Mouse (Mus musculus) intestine, embryonic 14.5 days (tissue): ENCODE results near the gene Tinagl1. TPM values are rescaled to one million over a fixed set of nuclear protein-coding genes. Genes with fewer than 3 reads are reported as not detected.

ENCODE experiments used
- ATAC-seq: fragments of 200-750 bp; cut with Nextera tagmentation; replicated peaks from 2 replicates; pipeline ENCODE4 v1.8.0; 2017; ENCODE audit warnings: low read depth, moderate number of reproducible peaks, moderate TSS enrichment, moderate library complexity; ENCODE audit not compliant: low FRiP score, low TSS enrichment
- DNase-seq: peaks from one replicate; pipeline ENCODE4 v3.0.0-alpha.2; 2018; ENCODE audit warnings: low spot score
- H3K27ac ChIP-seq: fragments of 300-500 bp; sonication (generic); 2 replicates; pipeline ENCODE4 v1.5.1; 2014; ENCODE audit warnings: low read depth, mild to moderate bottlenecking, control low read depth
- H3K27me3 ChIP-seq: fragments of 300-500 bp; sonication (generic); replicated peaks from 2 replicates; pipeline ENCODE4 v1.6.1; 2014; ENCODE audit warnings: low read length, control low read depth; ENCODE audit not compliant: control insufficient read depth, insufficient read depth
- H3K36me3 ChIP-seq: fragments of 300-500 bp; sonication (generic); 2 replicates; pipeline ENCODE4 v1.6.1; 2014; ENCODE audit warnings: low read length, control low read depth; ENCODE audit not compliant: control insufficient read depth, insufficient read depth
- H3K4me1 ChIP-seq: fragments of 300-500 bp; sonication (generic); replicated peaks from 2 replicates; pipeline ENCODE4 v1.6.1; 2014; ENCODE audit warnings: low read length, control low read depth, mixed read lengths; ENCODE audit not compliant: control insufficient read depth, insufficient read depth
- H3K4me2 ChIP-seq: fragments of 300-500 bp; sonication (generic); 2 replicates; pipeline ENCODE4 v1.6.1; 2014; ENCODE audit warnings: low read length
- H3K4me3 ChIP-seq: fragments of 300-500 bp; sonication (generic); 2 replicates; pipeline ENCODE4 v1.5.1; 2014; ENCODE audit warnings: low read depth, low read length, control low read depth, mixed read lengths
- H3K9ac ChIP-seq: fragments of 300-500 bp; sonication (generic); 2 replicates; pipeline ENCODE4 v1.6.1; 2014; ENCODE audit warnings: mild to moderate bottlenecking, low read length
- H3K9me3 ChIP-seq: fragments of 300-500 bp; sonication (generic); 2 replicates; pipeline ENCODE4 v1.6.1; 2016; ENCODE audit warnings: low read length, control low read depth; ENCODE audit not compliant: control insufficient read depth
- WGBS: fragments of 180-500 bp; shearing (Covaris S2); extraction: QIAGEN DNeasy Blood & Tissue Kit; methylation state at CpG from one replicate; pipeline ENCODE4 v1.1.7; 2014; 5-methylcytosine and 5-hydroxymethylcytosine counted together
- polyA plus RNA-seq: library from polyadenylated mRNA; unstranded; fragments of >200 nt; fragmentation: Nextera tagmentation; extraction: Ambion mirVana; gene quantifications from 2 replicates; pipeline ENCODE4 v1.2.1, GENCODE M21; 2014

The Tinagl1 gene
- polyA plus RNA-seq, 1 experiment from 2014 or later, result 39.6 TPM

GRCm38 (mm10) chr4:130198694-130199670 is 24.1 kb upstream of the Tinagl1 start:
- ATAC-seq (peak; percentile 72), DNase-seq (peak; percentile 97)
- Histone ChIP-seq H3K4me2 (peak overlapping the region; percentile 57), H3K27ac (no peak overlapping the region), H3K27me3 (no peaks in the 10 kb centered on the region), H3K9ac (peak overlapping the region; percentile 5; the same call in 1 of the 2 replicates), H3K4me3 (peak overlapping the region; percentile 34), H3K4me1 (no peaks in the 10 kb centered on the region), H3K9me3 (no peaks in the 10 kb centered on the region), H3K36me3 (no peaks in the 10 kb centered on the region)
- 17% methylated on average over 35 of the region's 35 CpGs for WGBS

DNA sequence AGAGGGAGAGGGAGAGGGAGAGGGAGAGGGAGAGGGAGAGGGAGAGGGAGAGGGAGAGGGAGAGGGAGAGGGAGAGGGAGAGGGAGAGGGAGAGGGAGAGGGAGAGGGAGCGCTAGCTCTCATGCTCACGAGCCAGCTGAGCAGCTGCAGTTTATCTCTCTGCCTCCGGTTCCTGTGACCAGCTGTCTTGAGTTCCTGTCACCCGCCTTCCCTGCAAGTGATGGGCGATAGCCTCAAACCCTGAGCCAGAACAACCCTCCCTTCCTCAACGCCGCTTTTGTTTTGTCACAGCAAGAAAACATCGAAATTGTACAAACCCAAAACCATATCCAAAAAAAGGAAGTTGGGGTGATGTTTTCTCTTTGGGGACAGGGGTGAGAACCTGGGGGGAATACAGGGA is 21.6 kb upstream of the Tinagl1 start:
- Histone ChIP-seq H3K27me3 (no peaks in the 10 kb centered on the region), H3K4me2 (no peak overlapping the region)
- no peak for ATAC-seq

DNA sequence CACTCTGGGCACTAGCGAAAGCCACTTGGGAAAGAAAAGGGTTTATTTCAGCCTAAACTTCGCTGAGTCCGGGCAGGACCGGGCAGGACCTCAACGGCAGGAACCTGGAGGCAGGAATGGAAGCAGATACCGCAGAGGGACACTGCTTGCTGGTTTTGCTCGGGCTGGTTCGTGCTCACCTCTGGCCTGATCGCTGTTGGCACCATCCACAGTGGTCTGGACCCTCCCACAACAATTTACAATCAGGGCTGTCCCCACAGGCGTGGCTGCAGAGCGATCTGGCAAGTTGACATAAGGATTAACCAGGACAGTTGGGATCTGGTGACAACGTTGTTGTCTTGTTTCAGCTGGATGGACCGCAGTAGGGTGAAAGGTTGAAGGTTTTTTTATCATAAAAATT is 21.0 kb upstream of the Tinagl1 start:
- 67% methylated on average over 13 of the region's 13 CpGs for WGBS
- no peaks in the 10 kb centered on the region; the same call in 1 of the 2 replicates for H3K4me1 ChIP-seq
- H3K9me3 ChIP-seq, result no peaks in the 10 kb centered on the region
- DNase-seq (no peak), ATAC-seq (no peak)
- no peaks in the 10 kb centered on the region for H3K36me3 ChIP-seq
- H3K4me2 ChIP-seq, result no peak overlapping the region
- no peak overlapping the region for H3K27ac ChIP-seq
- H3K4me3 ChIP-seq, result no peak overlapping the region
- H3K9ac ChIP-seq, result no peak overlapping the region
- H3K27me3 ChIP-seq, result no peaks in the 10 kb centered on the region

More for the DNA sequence above, 21.6 kb upstream of the Tinagl1 start:
- no peak overlapping the region for H3K9ac ChIP-seq
- no peaks in the 10 kb centered on the region for H3K9me3 ChIP-seq
- 69% methylated on average over 8 of the region's 8 CpGs for WGBS
- no peaks in the 10 kb centered on the region; the same call in 1 of the 2 replicates for H3K4me1 ChIP-seq
- DNase-seq, result no peak
- H3K27ac ChIP-seq, result no peak overlapping the region
- no peak overlapping the region for H3K4me3 ChIP-seq
- no peaks in the 10 kb centered on the region for H3K36me3 ChIP-seq

GRCm38 (mm10) chr4:130192266-130192665 is 17.3 kb upstream of the Tinagl1 start:
- no peak for DNase-seq
- no peak for ATAC-seq
- 27% methylated on average over 9 of the region's 9 CpGs for WGBS

GRCm38 (mm10) chr4:130189606-130190005 is 14.7 kb upstream of the Tinagl1 start:
- WGBS, result 59% methylated on average over 7 of the region's 7 CpGs
- Histone ChIP-seq H3K4me2 (no peak overlapping the region), H3K27ac (no peak overlapping the region), H3K4me3 (no peak overlapping the region), H3K4me1 (peaks cover 4% of the 10 kb centered on the region; the same call in 1 of the 2 replicates), H3K9me3 (no peaks in the 10 kb centered on the region), H3K27me3 (no peaks in the 10 kb centered on the region), H3K9ac (no peak overlapping the region), H3K36me3 (no peaks in the 10 kb centered on the region)
- no peak for DNase-seq
- ATAC-seq, result 0 out of 2 replicates have a peak, but pooled peaks have one; percentile 38

More at GRCm38 (mm10) chr4:130192266-130192665, 17.3 kb upstream of the Tinagl1 start:
- H3K27ac ChIP-seq, result no peak overlapping the region
- no peak overlapping the region for H3K9ac ChIP-seq
- H3K36me3 ChIP-seq, result no peaks in the 10 kb centered on the region
- no peak overlapping the region for H3K4me2 ChIP-seq
- H3K4me1 ChIP-seq, result peaks cover 4% of the 10 kb centered on the region; the same call in 1 of the 2 replicates
- no peaks in the 10 kb centered on the region for H3K9me3 ChIP-seq
- no peaks in the 10 kb centered on the region for H3K27me3 ChIP-seq
- H3K4me3 ChIP-seq, result no peak overlapping the region

DNA sequence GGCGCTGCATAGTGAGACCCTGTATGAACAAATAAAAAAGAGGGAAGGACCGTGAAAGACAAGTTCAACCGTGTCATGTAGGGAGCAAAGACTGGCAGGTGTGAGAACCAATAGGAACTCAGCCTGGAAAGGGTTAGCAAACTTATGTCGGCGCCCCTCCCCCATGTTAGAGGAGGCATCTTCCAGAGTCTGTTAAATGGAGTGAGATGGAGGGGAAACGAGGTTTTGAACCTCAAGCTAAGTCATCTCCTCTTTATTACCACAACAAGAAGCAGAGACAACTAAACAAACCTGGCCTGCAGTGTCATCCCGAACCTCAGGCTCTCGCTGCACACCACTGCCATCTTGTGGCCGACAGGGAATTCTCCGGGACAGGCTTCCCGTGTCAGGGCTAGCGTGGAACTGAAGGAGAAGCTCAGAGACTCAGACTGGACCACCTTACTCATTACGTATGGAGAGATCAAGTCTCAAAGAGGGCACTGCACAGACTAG is 13.9 kb upstream of the Tinagl1 start:
- Histone ChIP-seq H3K4me2 (peak overlapping the region; percentile 35; the same call in 1 of the 2 replicates), H3K27me3 (no peaks in the 10 kb centered on the region), H3K4me1 (peaks cover 4% of the 10 kb centered on the region; the same call in 1 of the 2 replicates), H3K9ac (no peak overlapping the region), H3K4me3 (peak overlapping the region; percentile 15; the same call in 1 of the 2 replicates), H3K36me3 (no peaks in the 10 kb centered on the region), H3K9me3 (no peaks in the 10 kb centered on the region), H3K27ac (no peak overlapping the region)
- DNase-seq (peak; percentile 94), ATAC-seq (peak; percentile 81)
- 2% methylated on average over 13 of the region's 13 CpGs for WGBS

DNA sequence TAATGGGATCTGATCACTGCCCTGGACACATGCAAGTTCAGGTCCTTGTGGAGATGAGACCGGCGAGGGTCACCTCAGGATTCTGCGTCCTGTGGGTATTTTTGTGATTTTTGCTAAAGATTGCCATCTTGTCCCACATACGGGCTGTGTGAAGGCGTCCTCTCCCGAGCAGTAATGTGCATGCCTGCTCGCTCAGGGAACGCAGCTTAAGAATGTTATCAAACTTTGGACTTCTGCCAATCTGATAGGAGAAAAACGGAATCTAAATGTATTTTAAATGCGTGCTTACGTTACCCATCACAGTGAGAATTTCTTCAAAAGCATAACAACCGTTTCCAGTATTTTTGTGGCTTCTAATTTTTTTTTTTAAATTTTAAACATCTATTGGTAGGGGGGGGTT is 12.0 kb upstream of the Tinagl1 start:
- Histone ChIP-seq H3K4me1 (0 out of 2 replicates have a peak, but pooled peaks cover 4% of the 10 kb centered on the region), H3K36me3 (no peaks in the 10 kb centered on the region), H3K27me3 (no peaks in the 10 kb centered on the region), H3K9ac (no peak overlapping the region), H3K4me2 (no peak overlapping the region), H3K9me3 (no peaks in the 10 kb centered on the region), H3K4me3 (no peak overlapping the region), H3K27ac (no peak overlapping the region)
- DNase-seq (no peak), ATAC-seq (no peak)
- 66% methylated on average over 12 of the region's 12 CpGs for WGBS

DNA sequence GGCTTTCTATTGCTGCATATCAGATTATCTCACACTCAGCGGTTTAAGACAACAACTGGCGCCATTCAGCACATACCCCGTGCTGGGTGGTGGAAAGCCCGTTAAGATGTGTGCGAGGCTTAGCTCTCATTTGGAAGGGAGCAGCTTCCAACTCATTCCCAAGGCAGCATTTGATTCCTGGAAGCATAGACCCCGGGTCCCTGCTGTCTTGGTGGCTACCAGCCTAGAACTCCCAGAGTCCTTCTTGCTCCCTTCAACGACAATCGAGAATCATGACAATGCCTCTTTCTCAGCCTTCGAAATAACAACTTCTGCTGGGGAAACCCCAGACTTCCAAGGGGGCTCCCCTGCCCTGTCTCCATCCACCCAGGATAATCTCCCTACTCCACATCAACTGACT is 11.5 kb upstream of the Tinagl1 start:
- DNase-seq, result no peak
- no peak for ATAC-seq
- Histone ChIP-seq H3K4me2 (no peak overlapping the region), H3K9me3 (no peaks in the 10 kb centered on the region), H3K36me3 (no peaks in the 10 kb centered on the region), H3K27ac (no peak overlapping the region), H3K4me3 (no peak overlapping the region), H3K9ac (no peak overlapping the region), H3K4me1 (0 out of 2 replicates have a peak, but pooled peaks cover 4% of the 10 kb centered on the region), H3K27me3 (no peaks in the 10 kb centered on the region)
- 79% methylated on average over 9 of the region's 9 CpGs for WGBS
